Mouse (Mus musculus) left cerebral cortex, postnatal 4 days (tissue): Measurements from ENCODE around the gene Krtap6-1. TPM values are rescaled to one million over a fixed set of nuclear protein-coding genes. Genes with fewer than 3 reads are reported as not detected.
"Not testable (repeated sequence)": the region's sequence is repeated elsewhere in the genome, so short reads cannot be mapped to it uniquely, and the experiment has no call there.

Source experiments
- DNase-seq: peaks from one replicate; pipeline ENCODE4 v3.0.0-alpha.2; 2022
- intact Hi-C: fragments of 180-260 bp; cut with DNase I; formaldehyde crosslinking; loops from one replicate; pipeline ENCODE4 v1.15.1; 2025
- total RNA-seq, 2 experiments: library from RNA; stranded (reverse); gene quantifications; 2 replicates each; pipeline ENCODE4 v1.2.3; 2021

Krtap6-1 gene
- not detected for total RNA-seq

GRCm38 (mm10) chr16:89031399-89031798, at the start of gene Krtap6-1:
Gene Krtap6-1 (plus strand): TSS chr16:89031699.
- DNase-seq, intact Hi-C loops: not testable (repeated sequence)

GRCm38 (mm10) chr16:89010659-89011058, 20.8 kb upstream of the Krtap6-1 start, which contains the start of gene Krtap22-2:
Gene Krtap22-2 (minus strand): TSS chr16:89010759.
- intact Hi-C loops: no loop called here
- no peak for DNase-seq

- intact Hi-C loops: no loop called here
- DNase-seq: no peak
Observed at GRCm38 (mm10) chr16:89013973-89014372, 17.5 kb upstream of the Krtap6-1 start.

GRCm38 (mm10) chr16:89014984-89015383, 16.5 kb upstream of the Krtap6-1 start, which contains the start of gene Gm10229:
Gene Gm10229 (plus strand): TSS chr16:89015284.
- intact Hi-C loops, DNase-seq: not testable (repeated sequence)

- intact Hi-C loops, DNase-seq: not testable (repeated sequence)
Observed at GRCm38 (mm10) chr16:89041372-89041771, 9.9 kb downstream of the Krtap6-1 start, which contains the start of gene Gm10228. Gene Gm10228 (minus strand): TSS chr16:89041472.

- no peak for DNase-seq
- intact Hi-C loops: no loop called here
Observed at GRCm38 (mm10) chr16:89047783-89048182, 16.3 kb downstream of the Krtap6-1 start, which contains the start of gene Krtap6-5. Gene Krtap6-5 (minus strand): TSS chr16:89047883.

- intact Hi-C loops, DNase-seq: not testable (repeated sequence)
Observed at GRCm38 (mm10) chr16:89063902-89064301, 32.4 kb downstream of the Krtap6-1 start, which contains the start of gene 1110025L11Rik. Gene 1110025L11Rik (minus strand): TSS chr16:89064002.

GRCm38 (mm10) chr16:89071041-89071440, 39.5 kb downstream of the Krtap6-1 start:
- intact Hi-C loops, DNase-seq: not testable (repeated sequence)

Other genes starting within 250 kb of the Krtap6-1 start
- gene Gm20741, start 219.5 kb upstream of the Krtap6-1 start, total RNA-seq: not detected
- not detected for gene Krtap15, start 211.5 kb upstream of the Krtap6-1 start, total RNA-seq
- not detected for gene Krtap14, start 205.6 kb upstream of the Krtap6-1 start, total RNA-seq
- not detected for gene Krtap19-1, start 162.3 kb upstream of the Krtap6-1 start, total RNA-seq
- not detected for gene Krtap19-2, start 157.4 kb upstream of the Krtap6-1 start, total RNA-seq
- gene Krtap19-3, start 153.7 kb upstream of the Krtap6-1 start, total RNA-seq: not detected
- gene Krtap19-4, start 146.6 kb upstream of the Krtap6-1 start, total RNA-seq: not detected
- gene Krtap19-5, start 135.2 kb upstream of the Krtap6-1 start, total RNA-seq: not detected
- not detected for gene Krtap19-9b, start 99.4 kb upstream of the Krtap6-1 start, total RNA-seq
- not detected for gene Krtap16-3, start 68.8 kb upstream of the Krtap6-1 start, total RNA-seq
- not detected for gene Krtap22-2, start 20.9 kb upstream of the Krtap6-1 start, total RNA-seq
- gene Gm10229, start 16.4 kb upstream of the Krtap6-1 start, total RNA-seq: not detected
- not detected for gene Gm10228, start 9.8 kb downstream of the Krtap6-1 start, total RNA-seq
- gene Krtap6-5, start 16.2 kb downstream of the Krtap6-1 start, total RNA-seq: not detected
- not detected for gene 1110025L11Rik, start 32.3 kb downstream of the Krtap6-1 start, total RNA-seq
- gene Krtap6-3, start 52.3 kb downstream of the Krtap6-1 start, total RNA-seq: not detected
- gene Gm6358, start 109.2 kb downstream of the Krtap6-1 start, total RNA-seq: not detected
- gene Gm10061, start 119.4 kb downstream of the Krtap6-1 start, total RNA-seq: not detected
- gene Gm9789, start 126.3 kb downstream of the Krtap6-1 start, total RNA-seq: not detected
- not detected for gene Gm7735, start 137.8 kb downstream of the Krtap6-1 start, total RNA-seq
- not detected for gene 1110057P08Rik, start 143.0 kb downstream of the Krtap6-1 start, total RNA-seq
- gene Krtap20-2, start 174.2 kb downstream of the Krtap6-1 start, total RNA-seq: not detected